Mouse (Mus musculus) bone marrow macrophage, adult 2 months (primary cell): Measurements from ENCODE around the gene Sftpa1.

Source experiments
- CTCF ChIP-seq: IDR thresholded peaks from 2 replicates; pipeline ENCODE4 v1.5.1; 2012; ENCODE audit warnings: low read depth, mild to moderate bottlenecking, low read length, moderate library complexity
- POLR2A ChIP-seq: IDR thresholded peaks from 2 replicates; pipeline ENCODE4 v1.6.1; 2012; ENCODE audit warnings: mild to moderate bottlenecking, low read depth, low read length, borderline replicate concordance

- TF ChIP-seq CTCF, result no peak
- TF ChIP-seq POLR2A, result no peak
Measured at GRCm38 (mm10) chr14:41146035-41146434, 14.5 kb downstream of the Sftpa1 start.
